Mouse (Mus musculus) C3H10T1/2 (cell line): ENCODE data around the gene Lhfpl4. TPM values are rescaled to one million over a fixed set of nuclear protein-coding genes. Genes with fewer than 3 reads are reported as not detected.

Experiments
- polyA plus RNA-seq, 2 experiments: library from polyadenylated mRNA; unstranded; fragments of >200 nt; fragmentation: generic; extraction: Trizol; gene quantifications; one replicate each; pipeline ENCODE4 v1.2.1; 2012; ENCODE audit warnings: missing spikeins in 2 of 2

The Lhfpl4 gene
- 10 to 100 TPM in 1 of 2 experiments, 1 to 10 TPM in 1; 1.7 to 10.5 TPM for polyA plus RNA-seq

DNA sequence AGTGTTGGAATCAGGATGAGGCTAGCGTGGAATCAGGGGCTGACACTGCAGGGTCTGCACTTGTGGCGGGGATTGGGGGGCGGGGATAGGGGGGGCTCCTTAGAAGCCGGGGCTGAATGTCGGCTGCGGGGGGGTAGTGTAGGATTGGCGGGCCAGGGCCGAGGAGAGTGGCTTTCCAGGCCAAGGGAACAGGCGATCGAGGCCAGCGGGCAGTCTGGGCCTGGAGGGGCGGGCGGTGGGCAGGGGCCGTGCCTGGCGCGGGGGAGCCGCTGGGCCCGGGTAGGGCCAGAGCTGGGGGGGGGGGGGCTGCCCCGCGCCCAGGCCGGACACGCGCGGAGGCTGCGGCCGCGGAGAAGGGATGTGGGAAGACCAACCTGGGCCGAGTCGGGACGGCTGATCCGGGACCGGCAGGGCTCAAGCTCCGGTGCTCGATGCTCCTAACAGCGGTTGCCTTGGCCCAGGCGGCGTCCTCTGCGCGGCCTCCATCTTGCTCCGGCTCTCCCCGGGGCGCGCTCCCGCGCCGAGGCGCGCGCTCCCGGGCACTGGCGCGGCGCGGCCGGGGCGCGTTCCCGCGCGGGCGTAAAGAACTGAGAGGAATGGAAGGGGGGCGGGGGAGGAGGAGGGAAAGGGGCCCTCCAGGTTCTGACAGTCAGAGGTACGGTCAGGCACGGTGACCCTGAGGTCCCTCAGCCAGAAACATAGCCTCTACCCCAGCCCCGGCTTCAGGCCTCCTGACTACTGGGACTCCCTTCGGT is at the start of gene Lhfpl4:
TSS of gene Lhfpl4 (minus strand) at position 544 of the 755 bp plus-strand sequence.

DNA sequence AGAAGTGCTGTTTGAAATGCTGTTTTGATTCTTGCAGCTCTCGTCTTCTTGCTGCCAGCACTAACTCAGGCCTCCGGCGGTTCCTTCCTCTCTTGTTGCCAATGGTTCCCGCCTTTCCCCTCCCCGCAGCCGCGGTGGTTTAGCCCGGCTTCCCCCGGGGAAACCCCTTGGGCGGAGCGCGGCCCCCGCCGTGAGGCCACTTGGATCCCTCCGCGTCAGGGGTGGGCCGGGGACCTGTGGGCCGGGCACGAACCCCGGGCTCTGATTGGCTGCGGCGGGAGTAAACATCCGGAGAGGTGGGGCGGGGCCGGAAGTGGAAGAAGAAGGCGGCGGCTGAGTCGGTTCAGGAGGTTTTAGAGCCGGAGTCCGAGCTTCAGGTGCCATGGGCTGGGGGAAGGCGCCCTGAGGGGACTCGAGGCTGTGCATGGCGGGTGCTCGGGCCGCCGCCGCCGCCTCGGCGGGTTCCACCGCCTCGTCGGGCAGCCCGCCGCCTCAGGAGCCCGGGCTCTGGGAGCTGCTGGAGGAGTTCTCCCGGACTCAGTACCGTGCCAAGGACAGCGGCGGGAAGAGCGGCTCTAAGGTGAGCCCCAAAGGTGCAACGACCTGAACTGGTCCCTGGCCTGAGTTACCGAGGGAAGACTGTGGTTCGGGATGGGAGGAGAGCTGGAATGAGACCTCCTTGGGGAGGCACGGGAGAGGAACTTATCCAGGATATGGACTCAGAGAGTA is 42.5 kb upstream of the Lhfpl4 start, which contains the start of gene Mtmr14:
TSS of gene Mtmr14 (plus strand) at position 302 of the 729 bp plus-strand sequence.

Other genes starting within 250 kb of the Lhfpl4 start
- 10 to 100 TPM in 1 of 2 experiments, under 1 TPM in 1; 0.66 to 10.4 TPM for gene Srgap3, start 248.1 kb downstream of the Lhfpl4 start, polyA plus RNA-seq
- 1 to 10 TPM; 2.1 to 7.6 TPM for gene Thumpd3, start 149.2 kb downstream of the Lhfpl4 start, polyA plus RNA-seq
- 10 to 100 TPM in 1 of 2 experiments, 1 to 10 TPM in 1; 1.6 to 19.1 TPM for gene Setd5, start 118.0 kb downstream of the Lhfpl4 start, polyA plus RNA-seq
- 10 to 100 TPM; 20.4 to 29.4 TPM for gene Mtmr14, start 42.5 kb upstream of the Lhfpl4 start, polyA plus RNA-seq
- gene Cpne9, start 86.9 kb upstream of the Lhfpl4 start, polyA plus RNA-seq, result under 1 TPM; 0.06 to 0.08 TPM
- gene Brpf1, start 111.8 kb upstream of the Lhfpl4 start, polyA plus RNA-seq, result 10 to 100 TPM in 1 of 2 experiments, 1 to 10 TPM in 1; 3.4 to 11.1 TPM
- 10 to 100 TPM; 11.4 to 15.7 TPM for gene Ogg1, start 131.6 kb upstream of the Lhfpl4 start, polyA plus RNA-seq
- 100 to 1,000 TPM in 1 of 2 experiments, 10 to 100 TPM in 1; 64.5 to 122 TPM for gene Camk1, start 148.6 kb upstream of the Lhfpl4 start, polyA plus RNA-seq
- 10 to 100 TPM; 27.6 to 50.9 TPM for gene Tada3, start 182.5 kb upstream of the Lhfpl4 start, polyA plus RNA-seq
- gene Arpc4, start 182.7 kb upstream of the Lhfpl4 start, polyA plus RNA-seq, result 100 to 1,000 TPM; 222 to 331 TPM
- gene Ttll3, start 193.9 kb upstream of the Lhfpl4 start, polyA plus RNA-seq, result 1 to 10 TPM in 1 of 2 experiments, under 1 TPM in 1; 0.75 to 7.1 TPM
- 10 to 100 TPM in 1 of 2 experiments, 1 to 10 TPM in 1; 7.3 to 13.4 TPM for gene Rpusd3, start 224.0 kb upstream of the Lhfpl4 start, polyA plus RNA-seq
- not detected for gene Cidec, start 240.4 kb upstream of the Lhfpl4 start, polyA plus RNA-seq
- 10 to 100 TPM; 43.5 to 47.0 TPM for gene Jagn1, start 247.2 kb upstream of the Lhfpl4 start, polyA plus RNA-seq